Mouse (Mus musculus): ENCODE measurements around the gene Gm45808. TPM values are rescaled to one million over a fixed set of nuclear protein-coding genes. Genes with fewer than 3 reads are reported as not detected.
"Not testable (repeated sequence)": the region's sequence is repeated elsewhere in the genome, so short reads cannot be mapped to it uniquely, and the experiment has no call there.

Gene Gm45808
- not detected in 2 replicates for polyA plus RNA-seq (2015; fragmentation: Nextera tagmentation; extraction: Ambion mirVana)

- no peak for DNase-seq (ENCODE audit: low spot score)
Observed at GRCm38 (mm10) chr7:45486761-45487415, at the start of gene Gm45808. Gene Gm45808, minus strand, starts transcription at chr7:45486811.

GRCm38 (mm10) chr7:45535676-45536075 lies 49.1 kb upstream of the Gm45808 start:
- no peak for DNase-seq (ENCODE audit: low spot score)

GRCm38 (mm10) chr7:45530643-45531042 lies 44.0 kb upstream of the Gm45808 start:
- DNase-seq (ENCODE audit: low spot score): no peak

GRCm38 (mm10) chr7:45529461-45529860 lies 42.9 kb upstream of the Gm45808 start:
- DNase-seq (ENCODE audit: low spot score): no peak

- not testable (repeated sequence) for DNase-seq (ENCODE audit: low spot score)
Observed at GRCm38 (mm10) chr7:45527169-45527568, 40.6 kb upstream of the Gm45808 start.

GRCm38 (mm10) chr7:45526474-45527120 lies 40.0 kb upstream of the Gm45808 start:
- DNase-seq (ENCODE audit: low spot score): peak; percentile 48

GRCm38 (mm10) chr7:45525809-45526473 lies 39.3 kb upstream of the Gm45808 start, which contains the start of the genes Ppp1r15a and Plekha4:
Gene Ppp1r15a, minus strand, starts transcription at chr7:45526268.
Gene Plekha4, plus strand, starts transcription at chr7:45526330.
- peak; percentile 95 for DNase-seq (ENCODE audit: low spot score)

GRCm38 (mm10) chr7:45524841-45525621 lies 38.4 kb upstream of the Gm45808 start:
- DNase-seq (ENCODE audit: low spot score): no peak

GRCm38 (mm10) chr7:45523678-45524170 lies 37.1 kb upstream of the Gm45808 start:
- no peak for DNase-seq (ENCODE audit: low spot score)

GRCm38 (mm10) chr7:45522957-45523676 lies 36.5 kb upstream of the Gm45808 start:
- DNase-seq (ENCODE audit: low spot score): no peak

GRCm38 (mm10) chr7:45522194-45522752 lies 35.7 kb upstream of the Gm45808 start:
- no peak for DNase-seq (ENCODE audit: low spot score)

GRCm38 (mm10) chr7:45521728-45522184 lies 35.1 kb upstream of the Gm45808 start:
- peak; percentile 94 for DNase-seq (ENCODE audit: low spot score)

- no peak for DNase-seq (ENCODE audit: low spot score)
Observed at GRCm38 (mm10) chr7:45520605-45521004, 34.0 kb upstream of the Gm45808 start.

GRCm38 (mm10) chr7:45519345-45520120 lies 32.9 kb upstream of the Gm45808 start:
- peak; percentile 69 for DNase-seq (ENCODE audit: low spot score)

GRCm38 (mm10) chr7:45518618-45519017 lies 32.0 kb upstream of the Gm45808 start:
- no peak for DNase-seq (ENCODE audit: low spot score)

GRCm38 (mm10) chr7:45516846-45517245 lies 30.2 kb upstream of the Gm45808 start:
- DNase-seq (ENCODE audit: low spot score): not testable (repeated sequence)

- DNase-seq (ENCODE audit: low spot score): peak; percentile 46
Observed at GRCm38 (mm10) chr7:45515436-45515835, 28.8 kb upstream of the Gm45808 start.

- no peak for DNase-seq (ENCODE audit: low spot score)
Observed at GRCm38 (mm10) chr7:45514411-45514810, 27.8 kb upstream of the Gm45808 start.

Data from thymus, postnatal 0 days (tissue).